31 mouse cellular contexts compared by ENCODE assay signal in genomic region chr3:36540756-36541155, GRCm38 (mm10). TPM values are rescaled to one million over a fixed set of nuclear protein-coding genes. Genes with fewer than 3 reads are reported as not detected.
DNase-seq lines count a peak whose midpoint lies in the region; ATAC-seq and TF ChIP-seq lines count a peak whose summit lies in the region.
"Had no signal": no experiment of that assay in that cellular context is flagged by ENCODE, and none has a peak within 500 bp of the region (broad histone marks: within the 10 kb centered on the region; RNA-seq: fewer than 3 reads in every experiment).

No protein-coding gene starts in this region.

- H3K27me3 ChIP-seq in Patski: peaks cover 7% of the 10 kb centered on the region
- H3K27me3 ChIP-seq: forebrain, embryonic 13.5 days; kidney, embryonic 15.5 days; limb, embryonic 12.5 days; liver, embryonic 12.5 days had no signal

- intact Hi-C loops in gastrocnemius, adult 2 months (cut with DNase I): no loop called here

- DNase-seq in gastrocnemius, adult 2 months: peak; percentile 21
- no peak for DNase-seq in gastrocnemius, postnatal 10 days
- peak; percentile 65 for DNase-seq in right cerebral cortex, adult 18-20 months
- DNase-seq in right cerebral cortex, postnatal 14 days: no peak
- DNase-seq in Patski (ENCODE audit: low read depth, low spot score): no peak
- no peak for DNase-seq in lung, postnatal 4 days
- DNase-seq in cerebellum, adult 11 months: no peak
- DNase-seq: adrenal gland, postnatal 25 days; cerebellum, adult 8-10 months; kidney, postnatal 4 days; layer of hippocampus, adult 9-11 months; lung, adult 2 months; retina, postnatal 1 day; spleen, adult 18-20 months; thymus, adult 18-20 months; thymus, postnatal 4 days had no signal

- no peak overlapping the region for H3K27ac ChIP-seq in gastrocnemius, adult 2 months
- peak overlapping the region; percentile 51; the same call in 1 of the 2 replicates for H3K27ac ChIP-seq in olfactory bulb, adult 2 months (ENCODE audit: insufficient read depth, low read depth, low read length)
- H3K27ac ChIP-seq: embryonic facial prominence, embryonic 10.5 days; forebrain, embryonic 13.5 days; kidney, embryonic 15.5 days; limb, embryonic 12.5 days; liver, embryonic 12.5 days had no signal

- H3K4me1 ChIP-seq in olfactory bulb, adult 2 months (ENCODE audit: control insufficient read depth, insufficient read depth, low read length): peaks cover 8% of the 10 kb centered on the region
- H3K4me1 ChIP-seq: embryonic facial prominence, embryonic 10.5 days; forebrain, embryonic 13.5 days; kidney, embryonic 15.5 days; limb, embryonic 12.5 days; liver, embryonic 12.5 days had no signal

- no peak overlapping the region for H3K4me3 ChIP-seq in gastrocnemius, adult 2 months
- no peak overlapping the region for H3K4me3 ChIP-seq in olfactory bulb, adult 2 months (ENCODE audit: insufficient read depth, low read depth, low read length)
- H3K4me3 ChIP-seq: embryonic facial prominence, embryonic 10.5 days; forebrain, embryonic 13.5 days; kidney, embryonic 15.5 days; limb, embryonic 12.5 days; liver, embryonic 12.5 days had no signal

- TF ChIP-seq POLR2A in olfactory bulb, adult 2 months (IDR thresholded peaks at IDR 0.05; ENCODE audit: insufficient read depth, low read depth, low read length): no peak

- POLR2A ChIA-PET in Patski (lab: Charles Lee): no interaction called here

- 25% methylated on average over 2 of the region's 2 CpGs for WGBS in olfactory bulb, adult 2 months

- no peak for TF ChIP-seq CTCF in gastrocnemius, adult 2 months (IDR thresholded peaks at IDR 0.05)
- no peak for TF ChIP-seq CTCF in Patski (IDR thresholded peaks at IDR 0.05)
- no peak for TF ChIP-seq CTCF in olfactory bulb, adult 2 months (IDR thresholded peaks at IDR 0.05; ENCODE audit: insufficient read depth, low read depth, low read length)

- CTCF ChIA-PET in Patski (lab: Charles Lee): interaction anchor here (3.7 kb wide), 1 partner anchor 13 kb away, joined by 13 read pairs; no protein-coding TSS in a partner anchor

- in situ Hi-C loops in Patski (cut with MboI; ENCODE audit: low pct_unique_long_range_greater_than_20kb): no loop called here

- peak; percentile 71 for ATAC-seq in Patski
- ATAC-seq: CD4-positive, CD25-positive, alpha-beta regulatory T cell, adult 4 months; forebrain, embryonic 13.5 days; hindbrain, embryonic 16.5 days; intestine, postnatal 0 days; liver, embryonic 12.5 days; midbrain, embryonic 16.5 days had no signal

RNA-seq across cellular contexts. Expression of gene Exosc9, which starts 11.7 kb away (rescaled TPM):
- 10 to 100 TPM; 16.3 to 16.9 TPM for total RNA-seq in gastrocnemius, adult 2 months (2021)
- 10 to 100 TPM; 23.1 to 24.5 TPM for total RNA-seq in gastrocnemius, postnatal 10 days (2021)
- polyA plus RNA-seq in Patski (2021): 64.6 TPM
- not detected in 2 replicates for polyA plus RNA-seq in olfactory bulb, adult 2 months (2012; ENCODE audit: insufficient read depth, insufficient read length, low replicate concordance, missing spikeins)

RNA-seq across cellular contexts. Expression of gene Gm11549, which starts 19.1 kb away (rescaled TPM):
- total RNA-seq in gastrocnemius, adult 2 months (2021): not detected
- under 1 TPM; 0.19 to 0.23 TPM for total RNA-seq in gastrocnemius, postnatal 10 days (2021)
- not detected for polyA plus RNA-seq in Patski (2021)
- polyA plus RNA-seq in olfactory bulb, adult 2 months (2012; ENCODE audit: insufficient read depth, insufficient read length, low replicate concordance, missing spikeins): not detected in 2 replicates
- total RNA-seq: adrenal gland, postnatal 25 days; ES-E14; gastrocnemius, adult 8-10 months; hematopoietic stem cell, adult 5-6 weeks; megakaryocyte-erythroid progenitor cell, adult 5-6 weeks; neutrophil, adult 5-6 weeks had no signal
- polyA plus RNA-seq: CD4-positive, CD25-positive, alpha-beta regulatory T cell, adult 4 months; embryonic facial prominence, embryonic 10.5 days; liver, embryonic 12.5 days had no signal

RNA-seq across cellular contexts. Expression of gene Ccna2, which starts 31.2 kb away (rescaled TPM):
- under 1 TPM; 0.13 to 0.14 TPM for total RNA-seq in gastrocnemius, adult 2 months (2021)
- total RNA-seq in gastrocnemius, postnatal 10 days (2021): 10 to 100 TPM; 18.4 to 21.8 TPM
- 114 TPM for polyA plus RNA-seq in Patski (2021)
- 155 TPM in 1 of 2 replicates, not detected in the other for polyA plus RNA-seq in olfactory bulb, adult 2 months (2012; ENCODE audit: insufficient read depth, insufficient read length, low replicate concordance, missing spikeins)
- total RNA-seq: neutrophil, adult 5-6 weeks had no signal

Comparison
In these comparisons a context has a peak if more than half of its experiments do, and no peak if none do; other contexts are left out.
1. DNase-seq: peak in gastrocnemius, adult 2 months (single experiment) and right cerebral cortex, adult 18-20 months (single experiment); none in gastrocnemius, postnatal 10 days (single experiment), right cerebral cortex, postnatal 14 days (single experiment), Patski (single experiment), lung, postnatal 4 days (0 of 2) and cerebellum, adult 11 months (single experiment).
2. RNA of gene Ccna2, which starts 31.2 kb away (total RNA-seq): 18.4 to 21.8 TPM in gastrocnemius, postnatal 10 days; 0.13 to 0.14 TPM in gastrocnemius, adult 2 months; every median in the first group is over 10 times any median in the second.